Mouse (Mus musculus) layer of hippocampus, adult 9-10 months (tissue): ENCODE data around the gene Unc45a.

Experiments used
- DNase-seq: peaks from one replicate; pipeline ENCODE4 v3.0.0; 2022; ENCODE audit warnings: low spot score

The Unc45a gene

DNA sequence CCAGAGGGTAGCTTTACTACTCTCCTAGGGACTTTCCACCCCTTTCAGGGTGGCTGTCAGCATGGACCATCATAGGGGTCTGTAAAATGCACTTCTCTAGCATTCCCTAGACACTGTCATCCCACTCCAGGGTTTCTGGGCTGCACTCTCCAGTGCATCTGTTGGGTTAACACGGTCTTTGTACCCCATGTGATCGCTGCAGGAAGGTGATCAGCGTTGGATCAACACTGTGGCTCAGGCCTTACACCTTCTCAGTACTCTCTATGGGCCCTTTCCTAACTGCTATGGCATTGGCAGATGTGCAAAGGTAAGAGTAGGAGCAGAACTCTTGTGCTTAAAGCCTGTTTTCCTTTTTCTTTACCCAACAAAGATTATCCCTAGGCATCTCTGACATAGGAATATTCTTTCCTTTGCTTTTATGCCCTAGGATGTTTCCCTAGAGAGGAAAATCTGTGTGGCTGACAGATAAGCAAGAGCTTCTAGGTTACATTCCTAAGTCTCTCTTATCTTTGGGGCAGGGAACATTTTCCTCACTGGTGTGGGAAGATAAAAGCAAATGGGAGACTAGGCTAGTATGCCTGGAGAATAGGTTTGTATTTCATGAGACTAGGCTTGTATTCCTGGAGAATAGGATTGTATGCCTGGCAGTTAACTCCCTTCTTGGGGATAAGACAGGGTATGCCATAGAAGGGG lies 57.4 kb downstream of the Unc45a start:
- DNase-seq, result no peak

DNA sequence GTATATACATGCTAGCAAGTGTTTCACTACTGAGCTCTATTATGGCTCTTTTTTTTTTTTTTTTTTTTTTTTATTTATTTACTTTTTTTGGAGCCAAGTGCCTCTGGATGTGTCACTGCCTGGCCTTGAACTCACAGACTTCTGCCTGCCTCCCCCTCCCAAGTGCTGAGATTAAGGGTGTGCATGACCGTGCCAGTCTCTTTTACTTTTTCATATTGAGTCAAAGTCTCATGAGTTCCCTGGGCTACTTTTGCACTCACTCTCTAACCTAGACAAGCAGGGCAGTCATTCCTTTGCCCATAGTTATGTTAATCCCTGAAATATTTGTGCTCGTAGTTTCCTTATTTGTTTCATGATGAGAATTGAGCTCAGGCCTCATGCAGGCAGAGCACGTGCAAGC lies 59.2 kb downstream of the Unc45a start:
- no peak for DNase-seq

DNA sequence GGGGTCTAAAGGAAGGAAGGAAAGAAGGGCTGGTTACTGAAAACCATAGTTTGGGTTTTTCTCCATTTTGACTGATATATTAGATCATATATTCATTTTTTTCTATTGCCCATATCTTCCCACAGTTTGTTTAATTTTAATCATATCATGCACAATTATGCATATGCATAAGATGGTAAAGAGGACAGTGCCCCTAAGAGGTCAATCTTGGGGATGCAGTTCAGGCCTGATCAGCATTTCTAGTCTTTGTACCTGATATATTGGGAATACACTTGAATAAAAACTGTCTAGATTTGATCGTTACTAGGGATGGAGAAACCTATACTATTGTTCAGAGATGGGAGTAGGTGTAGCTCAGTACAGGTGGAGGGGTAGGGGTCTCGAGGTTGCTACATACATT lies 59.8 kb downstream of the Unc45a start:
- DNase-seq, result no peak

DNA sequence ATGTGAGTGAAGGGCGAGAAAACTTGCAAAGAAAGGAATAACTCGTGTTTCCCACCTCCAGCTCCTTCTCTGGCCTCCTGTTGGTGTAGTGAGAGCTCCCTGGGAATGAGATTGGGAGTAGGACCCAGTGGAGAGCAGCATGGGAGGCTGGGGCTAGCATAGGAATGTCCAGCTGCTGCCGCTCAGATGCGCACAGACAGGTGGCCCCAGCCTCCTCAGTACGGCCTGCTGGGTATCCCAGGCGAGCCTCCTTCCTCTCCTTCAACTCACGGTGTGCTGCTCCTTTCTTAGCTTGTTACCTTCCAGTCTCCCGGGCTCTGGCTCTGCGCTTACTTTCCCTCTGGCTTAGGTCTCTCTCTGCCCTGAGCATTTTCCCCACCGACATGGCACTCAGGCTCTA lies 60.8 kb downstream of the Unc45a start:
- DNase-seq, result no peak

DNA sequence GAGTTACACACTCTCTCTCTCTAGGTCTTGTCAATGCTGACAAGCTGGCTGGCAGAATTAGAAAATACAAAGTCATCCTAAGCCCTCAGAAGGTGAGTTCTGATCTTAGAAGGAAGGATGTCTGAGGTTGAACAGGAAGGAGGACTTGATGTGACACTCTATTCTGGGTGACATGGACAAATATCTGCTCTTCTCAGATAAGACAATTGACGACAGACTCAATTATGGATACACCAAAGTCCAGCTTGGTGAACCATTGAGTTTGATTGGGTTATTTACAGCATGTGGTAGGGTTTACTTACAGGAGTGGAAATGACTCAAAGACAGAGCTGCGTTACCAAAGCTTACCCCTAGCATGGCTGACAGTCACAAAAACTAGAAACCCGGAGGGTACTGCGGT lies 64.4 kb downstream of the Unc45a start:
- DNase-seq, result no peak
